Mouse (Mus musculus): Measurements from ENCODE around the gene Esrrb.

Esrrb gene

DNA sequence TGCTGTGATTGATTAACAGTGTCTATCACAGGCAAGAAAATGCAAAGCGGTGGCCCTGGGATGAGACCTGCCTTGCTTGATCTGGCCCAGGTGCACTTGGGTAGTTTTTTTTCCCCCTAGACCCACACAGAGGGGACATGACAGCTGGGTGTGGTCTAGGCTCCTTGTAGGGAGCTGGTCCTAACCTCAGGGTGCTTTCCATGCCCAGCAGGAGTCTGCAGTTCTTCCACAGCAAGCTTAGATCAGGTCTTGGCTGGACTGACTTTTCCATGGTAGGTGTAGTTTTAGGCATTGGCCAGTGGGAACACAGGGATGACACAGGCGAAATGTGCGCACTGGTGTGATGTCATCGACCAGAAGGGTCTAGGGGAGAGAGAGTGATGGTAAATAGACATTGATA lies 136.2 kb downstream of the Esrrb start:
- DNase-seq (ENCODE audit: low spot score in 2 of 2) = no peak

DNA sequence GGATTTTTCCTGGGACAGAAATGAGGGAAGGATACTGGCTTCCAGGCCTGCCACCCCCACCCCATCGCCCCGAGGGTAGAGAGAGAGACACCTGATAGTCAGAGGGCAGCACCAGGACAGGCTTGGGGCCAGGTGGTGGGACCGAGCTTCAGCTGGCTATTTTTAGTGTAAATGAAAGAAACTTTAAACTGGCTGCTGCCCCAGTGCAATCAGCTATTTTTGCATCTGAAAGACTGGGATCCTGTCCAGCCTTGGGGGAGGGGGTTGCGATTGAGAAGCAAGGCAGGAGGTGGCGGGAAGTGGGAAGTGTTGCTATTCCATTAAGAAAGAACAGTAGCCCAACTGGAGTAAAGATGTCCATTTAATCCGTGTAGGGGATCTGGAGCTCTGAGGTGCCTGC lies 137.8 kb downstream of the Esrrb start:
- peak; percentile 44 to 76 for DNase-seq (ENCODE audit: low spot score in 2 of 2)

DNA sequence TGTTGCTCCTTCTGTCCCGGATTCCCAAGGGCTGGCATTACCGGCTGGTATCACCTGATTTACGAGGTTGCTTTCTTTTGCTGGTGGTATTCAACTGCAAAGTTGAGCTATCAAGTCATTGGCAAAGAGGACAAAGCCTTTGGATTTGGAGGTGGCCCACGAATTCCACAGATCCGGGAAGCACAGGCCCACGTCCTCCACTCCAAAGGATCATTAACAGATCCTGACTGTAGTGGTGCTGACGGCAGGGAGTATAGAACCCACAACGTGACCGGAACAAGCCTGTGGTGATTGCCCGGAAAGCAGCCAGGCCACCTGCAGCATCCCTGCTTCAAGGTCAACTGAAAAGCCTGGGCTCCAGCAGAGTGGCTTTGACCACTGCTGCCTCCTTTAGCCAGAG lies 140.8 kb downstream of the Esrrb start:
- no peak for DNase-seq (ENCODE audit: low spot score in 2 of 2)

DNA sequence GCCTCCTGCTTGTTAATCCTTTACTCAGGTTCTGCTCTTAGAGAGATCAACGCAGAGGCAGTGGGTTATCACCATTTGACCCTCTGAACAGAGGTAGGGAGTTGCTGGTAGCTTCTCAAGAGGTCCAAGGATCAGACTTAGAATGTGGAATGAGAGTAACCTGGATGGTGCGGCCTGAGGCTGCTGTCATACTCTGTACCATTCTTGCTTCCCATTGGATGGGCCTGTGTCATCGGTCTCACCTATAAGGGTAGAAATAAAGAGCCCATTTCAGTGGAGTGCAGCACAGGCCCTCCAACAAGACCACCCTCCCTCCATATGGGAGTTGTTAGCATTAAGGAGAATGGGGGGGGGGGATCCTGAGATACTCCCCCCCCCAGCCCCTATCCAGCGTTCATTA lies 143.0 kb downstream of the Esrrb start:
- DNase-seq (ENCODE audit: low spot score in 2 of 2) = no peak

DNA sequence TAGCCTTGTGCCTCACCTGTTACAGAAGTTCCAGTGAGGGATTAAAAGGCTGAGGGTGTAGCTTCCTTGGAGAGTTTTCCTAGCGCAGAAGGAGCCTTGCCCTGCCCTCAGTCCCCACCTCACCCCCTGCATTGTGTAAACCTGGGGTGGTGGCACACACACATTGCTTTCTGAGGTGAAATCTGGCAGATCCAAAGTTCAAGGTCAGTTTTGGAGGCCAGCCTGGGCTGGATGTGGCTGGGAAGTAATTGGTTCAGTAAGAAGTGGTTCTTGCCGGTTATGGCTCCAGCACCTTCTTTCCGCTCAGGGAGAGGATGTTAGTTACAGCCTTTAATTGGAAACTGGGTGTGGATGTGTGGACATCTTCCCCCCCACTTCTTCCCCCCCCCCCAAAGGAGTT lies 143.4 kb downstream of the Esrrb start:
- DNase-seq (ENCODE audit: low spot score in 2 of 2) = no peak

DNA sequence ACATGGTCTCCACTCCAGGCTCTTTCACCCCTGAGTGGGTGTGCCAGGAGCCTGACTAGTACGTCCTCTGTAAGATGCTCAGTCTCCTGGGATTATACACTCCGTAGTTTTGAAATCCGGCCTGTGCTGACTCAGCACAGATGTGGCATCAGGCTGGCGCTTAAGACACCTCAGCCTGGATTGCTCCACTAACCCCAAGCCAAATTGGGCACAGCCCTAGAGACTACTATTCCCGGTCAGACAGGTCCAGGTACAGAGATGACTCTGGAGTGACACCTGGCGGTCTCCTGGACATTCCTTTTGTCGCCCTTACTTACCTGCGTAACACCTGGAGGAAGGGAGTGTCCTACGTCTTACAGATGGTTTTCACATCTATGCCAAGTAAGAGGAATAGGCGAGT lies 146.8 kb downstream of the Esrrb start:
- no peak for DNase-seq (ENCODE audit: low spot score in 2 of 2)

DNA sequence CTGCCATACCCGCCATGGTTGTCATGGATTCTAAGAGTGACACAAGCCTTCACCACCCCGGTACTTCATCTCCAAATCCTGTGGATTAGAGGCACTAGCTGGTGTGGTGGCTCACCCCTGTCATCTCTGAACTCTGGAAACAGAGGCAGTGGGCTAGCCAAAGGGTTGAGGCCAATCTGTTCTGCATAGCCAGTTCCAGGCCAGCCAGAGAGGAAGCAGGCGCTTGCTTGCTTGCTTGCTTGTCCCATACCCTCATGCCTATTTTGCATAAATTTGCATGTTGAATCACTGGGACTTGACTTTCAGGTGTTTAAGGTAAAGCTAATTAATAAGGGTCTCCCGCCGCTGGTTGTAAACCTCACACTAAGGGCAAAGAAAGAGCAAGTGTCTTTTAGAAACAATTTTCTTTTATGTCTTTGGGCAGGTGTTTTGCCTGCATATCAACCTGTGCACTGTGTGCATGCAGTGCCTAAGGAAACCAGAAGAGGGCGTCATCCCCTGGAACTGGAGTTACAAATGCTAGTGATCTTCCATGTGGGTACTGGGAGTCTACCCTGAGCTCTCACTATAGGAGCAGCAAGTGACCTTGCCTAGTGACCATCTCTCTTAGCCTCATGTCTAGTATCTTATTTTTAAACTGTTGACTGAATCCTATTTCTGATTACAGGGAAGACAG lies 147.5 kb downstream of the Esrrb start:
- no peak for DNase-seq (ENCODE audit: low spot score in 2 of 2)

DNA sequence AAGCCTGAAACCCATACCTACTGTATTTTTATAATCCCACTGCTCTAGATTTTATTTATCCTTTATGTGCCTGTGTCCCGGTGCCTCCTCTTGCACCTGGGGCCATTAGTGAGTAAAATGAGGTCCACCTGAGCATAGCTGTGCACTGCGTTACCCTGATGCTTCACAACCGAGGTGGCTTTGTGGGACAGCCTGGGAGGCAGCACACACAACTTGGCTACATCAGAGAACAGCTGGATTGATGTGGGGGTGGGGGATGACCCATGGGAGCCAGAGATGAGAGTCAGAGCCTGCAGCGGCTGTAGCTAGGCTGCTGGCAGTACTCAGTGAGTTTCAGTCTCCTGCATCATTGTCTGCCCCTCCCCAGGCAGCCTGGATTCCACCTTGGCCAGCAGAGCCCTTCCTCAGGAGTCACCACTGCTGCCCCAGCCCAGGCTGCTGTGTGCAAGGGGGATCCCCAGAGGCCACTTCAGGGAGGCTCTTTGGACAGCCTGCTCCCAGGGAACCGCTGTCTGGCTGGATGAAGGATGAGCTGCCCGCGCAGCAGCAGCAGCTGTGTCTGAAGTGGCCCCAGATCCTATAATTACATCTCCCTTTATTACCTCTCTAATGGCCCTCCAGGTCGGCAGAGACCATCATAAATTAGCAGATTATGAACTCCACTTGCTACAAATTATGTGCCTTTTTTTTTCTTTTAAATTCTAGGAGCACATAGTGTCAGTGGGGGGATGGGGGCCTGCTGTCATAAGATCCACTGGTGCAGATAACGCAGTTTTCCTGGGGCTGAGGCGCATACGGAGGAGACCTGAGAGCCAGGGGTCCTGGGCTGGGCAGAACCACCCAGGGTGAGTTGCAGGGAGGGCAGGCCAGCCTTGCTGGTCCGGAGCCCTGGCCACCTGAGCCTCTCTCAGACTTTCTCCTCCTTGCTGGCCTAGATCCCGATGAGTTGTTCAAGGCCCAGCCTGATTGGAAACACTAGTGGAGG lies 148.7 kb downstream of the Esrrb start:
- no peak for DNase-seq (ENCODE audit: low spot score in 2 of 2)

DNA sequence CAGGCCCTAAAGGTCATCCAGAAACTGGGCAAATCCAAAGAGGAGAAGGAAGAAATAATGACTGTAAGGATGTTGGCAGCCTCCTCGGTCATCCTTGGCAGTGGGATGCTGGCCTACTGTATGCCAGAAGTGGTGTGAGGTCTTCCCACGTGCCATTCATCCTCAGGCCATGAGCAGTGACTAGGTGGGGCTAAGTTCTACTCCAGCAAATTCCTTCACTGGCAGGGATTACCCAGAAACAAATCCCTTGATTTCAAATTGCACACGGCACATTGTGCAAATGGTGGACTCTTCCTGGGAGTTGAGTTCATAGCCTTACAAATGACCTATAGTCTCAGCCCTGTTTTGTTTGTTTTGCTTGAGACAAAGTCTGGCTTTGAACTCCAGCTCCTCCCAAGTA lies 151.4 kb downstream of the Esrrb start:
- DNase-seq (ENCODE audit: low spot score in 2 of 2) = no peak

DNA sequence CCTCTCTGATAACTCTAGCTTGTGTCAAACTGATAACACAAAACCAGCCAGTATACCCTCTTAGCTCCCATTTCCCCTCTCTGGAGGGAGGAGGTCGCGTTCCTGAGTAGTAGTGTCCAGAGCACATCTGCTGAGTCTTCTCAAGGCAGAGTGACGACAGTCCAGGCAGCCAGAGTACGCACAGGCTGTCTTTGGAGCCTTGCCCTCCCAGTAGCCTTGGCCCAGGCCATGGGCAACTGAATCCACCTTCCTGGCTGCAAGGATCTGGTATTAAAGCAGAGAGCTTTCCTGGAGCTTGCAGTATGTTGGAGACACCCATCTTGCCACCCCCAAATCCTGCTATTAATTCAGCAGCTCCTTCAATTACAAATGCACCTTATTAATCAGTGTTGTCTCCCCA lies 152.7 kb downstream of the Esrrb start:
- DNase-seq (ENCODE audit: low spot score in 2 of 2) = no peak

DNA sequence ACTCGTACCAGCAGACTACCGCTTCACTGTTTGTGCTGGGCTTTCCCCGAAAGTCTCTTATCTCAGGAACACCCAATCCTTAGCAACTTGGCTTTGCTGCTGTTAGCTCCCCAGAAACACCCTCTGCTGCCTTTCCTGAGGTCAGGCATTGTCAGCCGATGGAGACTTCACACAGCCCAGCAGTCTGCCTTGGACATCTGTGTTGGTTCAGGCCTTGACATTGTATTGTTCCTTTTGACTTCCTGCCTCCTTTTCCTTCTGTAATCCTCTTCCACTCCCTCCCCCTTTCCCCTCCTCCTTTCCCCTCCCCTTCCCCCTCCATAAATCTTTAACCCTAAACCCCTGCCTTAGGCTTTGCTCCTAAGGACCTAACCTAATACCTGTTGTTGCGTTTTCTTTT lies 155.7 kb downstream of the Esrrb start:
- no peak for DNase-seq (ENCODE audit: low spot score in 2 of 2)

DNA sequence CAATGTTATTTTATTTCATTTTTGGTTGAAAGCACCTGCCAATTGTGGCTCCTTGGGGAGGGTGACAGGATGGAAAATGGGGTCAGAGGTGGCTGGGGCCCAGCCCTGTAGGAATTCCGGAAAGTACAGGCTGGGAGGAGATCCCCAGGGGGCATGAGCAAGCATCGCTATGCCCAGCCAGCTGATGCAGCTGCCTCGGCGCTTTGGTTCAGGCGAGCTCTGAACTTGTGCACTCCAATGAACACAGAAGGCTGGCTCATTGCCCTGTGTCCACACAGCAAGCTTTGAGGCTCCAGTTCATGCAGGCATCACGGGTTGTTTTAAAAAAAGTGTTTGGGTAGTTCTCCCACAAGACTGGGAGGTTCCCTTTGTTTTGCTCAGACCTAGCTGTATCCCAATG lies 156.8 kb downstream of the Esrrb start:
- no peak for DNase-seq (ENCODE audit: low spot score in 2 of 2)

DNA sequence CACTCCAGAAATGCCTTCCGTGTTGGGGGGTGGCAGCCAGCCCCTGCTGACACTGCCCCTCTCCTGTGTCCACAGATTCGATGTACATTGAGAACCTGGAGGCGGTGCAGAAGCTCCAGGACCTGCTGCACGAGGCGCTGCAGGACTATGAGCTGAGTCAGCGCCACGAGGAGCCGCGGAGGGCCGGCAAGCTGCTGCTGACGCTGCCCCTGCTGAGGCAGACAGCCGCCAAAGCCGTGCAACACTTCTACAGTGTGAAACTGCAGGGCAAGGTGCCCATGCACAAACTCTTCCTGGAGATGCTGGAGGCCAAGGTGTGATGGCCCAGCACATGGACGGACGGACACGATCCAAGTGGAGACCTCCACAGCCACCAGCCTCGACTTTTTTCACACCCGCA lies 157.8 kb downstream of the Esrrb start:
- peak; percentile 59 to 61 for DNase-seq (ENCODE audit: low spot score in 2 of 2)

DNA sequence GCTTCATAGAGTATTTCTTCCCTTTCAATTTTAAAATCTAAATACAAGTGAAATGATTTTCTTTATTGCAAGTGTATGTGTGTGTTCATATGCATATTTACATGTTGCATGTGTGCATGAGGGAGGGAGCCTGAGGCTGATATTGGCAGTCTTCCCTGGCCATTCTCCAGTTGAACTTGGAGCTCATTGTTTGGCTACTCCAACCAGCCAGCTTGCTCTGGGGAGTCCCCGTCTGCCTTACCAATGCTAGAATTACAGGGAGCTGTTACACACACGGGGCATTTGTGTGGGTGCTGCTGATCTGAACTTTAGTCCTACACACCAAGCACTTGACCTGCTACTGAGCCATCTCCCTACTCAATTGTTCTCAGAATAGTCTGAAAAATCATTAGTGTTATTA lies 173.4 kb downstream of the Esrrb start:
- no peak for DNase-seq (ENCODE audit: low spot score in 2 of 2)

DNA sequence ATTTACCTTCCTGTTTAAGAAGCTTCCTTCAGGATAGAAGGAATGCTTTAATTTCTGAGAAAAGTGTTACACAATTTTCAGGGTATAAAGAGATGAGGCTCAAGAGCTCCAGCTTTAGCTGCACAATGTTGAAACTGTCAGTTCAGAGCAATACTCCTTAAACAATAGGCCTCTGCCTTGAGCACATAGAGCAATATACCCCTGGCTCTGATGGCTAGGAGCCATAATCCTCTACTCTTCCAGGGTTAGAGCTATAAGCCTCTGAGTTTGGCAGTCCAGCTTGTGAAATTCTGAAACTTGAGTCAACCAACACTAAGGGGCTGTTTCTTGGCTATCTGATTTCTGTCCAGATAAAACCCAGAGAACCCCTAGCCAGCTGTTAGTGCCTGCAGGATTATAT lies 176.9 kb downstream of the Esrrb start:
- DNase-seq (ENCODE audit: low spot score in 2 of 2) = no peak

DNA sequence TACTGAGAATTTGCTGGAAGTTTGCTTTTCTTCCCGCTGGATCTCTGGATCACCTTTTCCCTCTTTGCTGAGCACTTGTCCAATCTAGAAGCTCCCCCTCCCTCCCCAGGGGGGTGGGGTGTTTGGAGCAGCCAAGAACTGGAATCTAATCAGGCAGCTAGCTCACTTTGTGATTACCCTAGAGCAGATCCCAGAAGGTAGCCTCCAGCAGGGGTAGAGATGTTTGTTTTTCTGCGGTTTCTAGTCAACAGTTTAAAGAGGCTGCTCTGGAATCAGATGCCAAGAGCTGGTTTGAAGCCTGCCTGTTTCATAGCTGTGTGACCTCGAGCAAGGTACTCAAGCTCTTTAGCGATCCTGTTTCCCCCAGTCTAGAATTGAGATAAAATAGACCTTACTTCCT lies 177.8 kb downstream of the Esrrb start:
- no peak for DNase-seq (ENCODE audit: low spot score in 2 of 2)

DNA sequence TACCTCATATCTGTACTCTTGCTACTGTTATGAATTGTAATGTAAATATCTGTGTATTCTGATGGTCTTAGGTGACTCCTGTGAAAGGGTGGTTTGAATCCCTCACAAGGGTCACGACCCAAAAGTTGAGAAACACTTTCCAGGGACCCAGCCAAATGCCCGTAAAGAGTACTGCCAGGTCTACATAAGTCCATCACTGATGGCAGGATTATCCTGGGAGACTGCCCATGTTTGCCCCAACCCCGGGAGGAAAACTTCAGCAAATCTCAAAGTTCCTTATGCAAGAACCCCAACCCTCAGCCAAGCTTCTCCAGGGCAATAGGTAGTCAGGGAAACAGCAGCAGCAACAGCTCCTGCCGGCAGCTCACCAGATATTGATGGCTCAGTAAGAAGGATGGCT lies 178.6 kb downstream of the Esrrb start:
- DNase-seq (ENCODE audit: low spot score in 2 of 2) = no peak

DNA sequence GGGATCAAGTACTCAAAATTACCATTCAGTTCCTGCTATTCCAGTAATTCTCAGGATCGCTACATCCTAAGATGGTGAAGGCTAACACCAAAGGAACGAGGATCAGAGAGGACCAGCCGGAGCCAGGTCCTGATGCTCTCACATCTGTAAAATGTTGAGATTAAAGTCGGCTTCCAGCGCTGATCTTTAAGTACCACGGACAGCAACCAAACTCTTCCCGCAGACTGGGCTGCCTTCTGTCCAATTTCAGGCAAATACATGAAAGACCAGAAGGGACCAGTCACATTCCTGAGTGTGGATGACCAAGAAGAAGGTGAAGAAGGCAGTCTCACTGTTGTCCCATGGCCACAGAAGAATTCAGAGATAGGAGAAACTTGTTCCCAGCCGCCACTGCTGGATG lies 186.9 kb downstream of the Esrrb start:
- DNase-seq (ENCODE audit: low spot score in 2 of 2) = no peak

DNA sequence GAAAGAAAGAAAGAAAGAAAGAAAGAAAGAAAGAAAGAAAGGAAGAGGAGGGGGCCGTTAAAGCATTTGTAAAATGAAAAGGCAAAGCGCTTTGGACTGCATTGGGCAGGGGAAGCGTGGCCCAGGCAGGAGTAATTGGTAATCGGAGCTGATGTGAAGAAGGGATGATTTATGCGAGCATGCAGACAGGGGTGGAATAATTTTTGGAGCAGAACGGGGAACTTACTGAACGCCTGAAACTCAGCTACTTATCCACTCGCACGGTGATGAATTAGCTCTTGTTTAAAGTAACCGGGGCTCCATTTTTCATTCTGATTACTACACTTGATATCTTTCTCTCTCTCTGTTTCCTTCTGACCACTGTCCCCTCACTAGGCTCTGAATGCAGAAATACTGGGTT lies 192.1 kb downstream of the Esrrb start:
- DNase-seq (ENCODE audit: low spot score in 2 of 2) = no peak

DNA sequence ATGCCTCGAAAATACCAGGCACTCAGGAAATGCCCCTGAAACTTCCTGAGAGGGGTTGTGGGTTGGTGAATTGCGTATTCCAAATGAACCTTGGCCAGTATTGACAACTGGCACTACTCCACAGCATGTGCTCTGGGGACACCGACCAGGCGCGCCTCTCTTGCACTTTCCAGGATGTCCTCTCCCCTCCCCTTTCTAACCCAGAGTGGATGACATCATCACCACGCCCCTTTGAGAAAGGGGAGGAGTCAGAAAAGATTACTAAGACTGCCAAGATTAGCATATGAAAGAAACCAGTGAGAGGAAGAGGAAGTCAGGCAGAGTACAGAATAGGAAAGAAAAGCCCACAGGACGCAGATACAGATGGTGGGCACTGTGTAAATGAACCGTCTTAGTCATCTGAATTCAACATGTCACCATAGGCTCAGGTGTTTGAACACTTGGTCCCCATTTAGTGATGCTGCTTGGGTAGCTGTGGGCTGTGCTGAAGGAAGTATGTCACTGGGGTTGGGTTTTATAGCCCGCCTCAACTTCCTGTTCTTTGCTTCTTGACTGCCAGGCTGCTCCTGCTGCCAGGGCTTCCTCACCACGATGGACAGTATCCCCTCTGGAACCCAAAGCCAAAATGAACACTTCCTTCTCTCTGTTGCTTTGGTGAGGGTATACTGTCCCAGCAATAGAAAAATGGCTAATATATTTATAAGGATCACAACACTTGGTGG lies 196.0 kb downstream of the Esrrb start:
- no peak for DNase-seq (ENCODE audit: low spot score in 2 of 2)

DNA sequence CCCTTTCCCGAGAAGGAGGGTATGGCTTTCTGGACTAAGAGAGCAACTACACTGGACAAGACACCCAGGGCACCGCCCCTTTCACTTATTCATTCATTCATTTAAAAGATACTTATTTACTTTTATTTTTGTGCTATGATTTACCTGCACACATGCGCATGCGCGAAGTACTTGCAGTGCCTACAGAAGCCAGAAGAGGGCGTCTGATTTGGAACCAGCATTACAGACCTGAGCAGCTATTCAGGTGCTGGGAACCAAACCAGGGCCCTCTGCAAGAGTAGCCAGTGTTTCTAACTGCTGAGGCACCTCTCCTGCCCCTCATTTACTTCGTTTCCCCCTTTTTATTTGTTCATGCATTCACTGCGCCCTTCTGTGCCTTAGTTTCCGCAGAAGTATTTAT lies 198.0 kb downstream of the Esrrb start:
- DNase-seq (ENCODE audit: low spot score in 2 of 2) = no peak

DNA sequence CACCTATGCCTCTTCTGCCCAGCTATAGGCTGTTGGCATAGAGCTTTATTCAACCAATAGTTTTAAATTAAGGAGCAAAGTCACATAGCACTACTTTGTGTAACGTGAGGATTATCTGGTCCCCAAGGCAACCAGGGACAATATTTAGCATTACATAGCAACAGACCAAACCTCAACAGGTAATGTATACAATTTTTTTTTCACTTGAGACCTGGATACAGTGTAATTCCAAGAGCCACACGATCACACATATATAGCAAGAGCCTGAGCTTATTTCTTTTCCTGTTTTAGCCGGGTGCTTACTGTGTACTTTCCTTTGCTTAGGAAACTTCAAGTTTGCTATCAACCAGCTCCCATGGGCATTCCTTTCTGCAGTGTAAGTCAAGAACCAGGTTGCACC lies 201.8 kb downstream of the Esrrb start:
- no peak for DNase-seq (ENCODE audit: low spot score in 2 of 2)

DNA sequence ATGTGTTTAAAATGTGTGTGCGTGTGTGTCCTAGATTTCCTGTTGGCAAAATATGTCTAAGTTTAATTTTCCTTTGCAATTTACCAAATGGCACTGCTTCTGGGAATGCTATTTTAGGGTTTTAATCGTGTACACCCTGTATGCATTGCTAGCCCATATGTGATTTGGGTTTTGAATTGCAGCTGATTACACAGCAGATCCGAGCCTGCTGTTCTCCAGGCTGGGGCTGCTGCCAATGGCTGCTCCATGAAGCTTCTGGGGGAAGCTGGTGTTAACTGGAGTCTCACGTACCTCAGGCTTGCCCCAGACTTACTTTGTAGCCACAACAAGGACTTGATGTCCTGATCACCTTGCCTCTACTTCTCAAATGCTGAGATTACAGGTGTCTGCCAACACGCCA lies 205.1 kb downstream of the Esrrb start:
- DNase-seq (ENCODE audit: low spot score in 2 of 2) = peak; percentile 28 to 50

Measured in frontal cortex, postnatal 36 days (tissue).